Mouse (Mus musculus): ENCODE data around the gene Ndufv2. TPM values are rescaled to one million over a fixed set of nuclear protein-coding genes. Genes with fewer than 3 reads are reported as not detected.
"Not testable (repeated sequence)": the region's sequence is repeated elsewhere in the genome, so short reads cannot be mapped to it uniquely, and the experiment has no call there.

Ndufv2 gene
- polyA plus RNA-seq, 1 experiment from 2014 or later = 284 TPM

DNA sequence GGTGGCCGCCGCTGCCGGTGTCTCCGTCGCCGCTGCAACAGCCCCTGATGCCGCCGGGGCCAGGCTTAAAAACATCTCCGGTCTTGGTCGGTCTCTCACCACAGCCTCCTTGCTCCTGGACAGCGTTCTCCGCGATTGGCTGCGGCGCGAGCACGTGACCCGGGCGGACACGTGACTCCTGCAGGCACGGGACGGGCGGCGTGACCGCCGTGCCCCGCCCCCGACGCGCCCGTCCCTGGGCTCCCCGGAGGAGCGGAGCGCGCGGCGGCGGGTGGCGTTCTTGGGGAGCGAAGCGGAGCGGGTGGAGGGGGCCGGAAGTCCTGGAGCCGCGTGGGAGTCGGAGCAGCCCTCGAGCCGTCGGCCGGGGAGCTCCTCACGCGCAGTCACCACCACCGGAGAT is 24.4 kb downstream of the Ndufv2 start, which contains the start of gene Ankrd12:
TSS of gene Ankrd12 (minus strand) at position 156 of the 400 bp plus-strand sequence.
- Histone ChIP-seq H3K27me3 (no peaks in the 10 kb centered on the region), H3K4me1 (0 out of 2 replicates have a peak, but pooled peaks cover 8% of the 10 kb centered on the region), H3K9me3 (no peaks in the 10 kb centered on the region), H3K27ac (peak within 1 kb of the TSS; percentile 93), H3K9ac (peak within 1 kb of the TSS; percentile 76), H3K36me3 (peaks cover 21% of the 10 kb centered on the region), H3K4me3 (peak within 1 kb of the TSS; percentile 98), H3K4me2 (peak within 1 kb of the TSS; percentile 74)
- WGBS = under 1% methylated on average over 53 of the region's 53 CpGs
- peak; percentile 98 for ATAC-seq (ENCODE audit: insufficient number of reproducible peaks, low FRiP score, low TSS enrichment, low read depth)

DNA sequence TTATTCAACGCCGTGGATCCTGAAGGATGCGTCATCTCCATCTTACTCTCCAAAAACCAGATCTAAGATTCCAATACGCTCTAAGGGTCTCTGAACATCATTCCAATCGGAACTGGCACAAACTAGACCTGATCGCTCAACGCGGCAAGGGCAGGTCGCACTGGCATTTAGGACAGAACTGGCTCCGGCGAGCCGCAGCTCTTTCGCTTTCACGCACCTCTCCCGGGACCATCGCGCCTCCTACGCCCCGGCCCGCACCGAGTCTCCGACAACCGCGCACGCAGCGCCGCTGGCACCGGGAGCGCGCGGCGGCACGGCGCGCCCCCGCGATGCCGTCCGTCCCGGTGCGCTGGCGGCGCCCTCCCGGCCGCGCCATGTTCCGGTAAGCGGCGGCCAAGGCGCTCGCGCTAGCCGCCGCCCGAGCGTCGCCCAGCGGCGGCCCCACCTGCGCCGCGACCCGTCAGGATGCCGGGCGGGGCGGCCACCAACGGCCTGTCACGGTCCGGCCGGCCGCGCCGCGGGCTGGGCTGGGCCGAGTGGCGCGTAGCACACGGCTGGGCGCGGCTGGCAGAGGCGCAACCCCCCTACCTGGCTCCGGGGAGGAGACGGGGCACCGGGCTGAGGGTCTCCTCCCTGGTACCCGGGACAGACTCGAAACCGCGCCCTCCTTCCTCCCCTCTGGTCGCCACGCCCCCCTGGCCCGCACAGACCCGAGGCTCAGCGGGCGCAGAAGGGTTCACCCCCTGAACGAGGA is 25.0 kb downstream of the Ndufv2 start:
- Histone ChIP-seq H3K36me3 (peaks cover 16% of the 10 kb centered on the region), H3K4me2 (peak overlapping the region; percentile 74), H3K4me1 (0 out of 2 replicates have a peak, but pooled peaks cover 8% of the 10 kb centered on the region), H3K9me3 (no peaks in the 10 kb centered on the region), H3K27me3 (no peaks in the 10 kb centered on the region), H3K9ac (peak overlapping the region; percentile 76), H3K4me3 (peak overlapping the region; percentile 98), H3K27ac (peak overlapping the region; percentile 93)
- peak; percentile 89 for ATAC-seq (ENCODE audit: insufficient number of reproducible peaks, low FRiP score, low TSS enrichment, low read depth)
- WGBS = under 1% methylated on average over 76 of the region's 95 CpGs

DNA sequence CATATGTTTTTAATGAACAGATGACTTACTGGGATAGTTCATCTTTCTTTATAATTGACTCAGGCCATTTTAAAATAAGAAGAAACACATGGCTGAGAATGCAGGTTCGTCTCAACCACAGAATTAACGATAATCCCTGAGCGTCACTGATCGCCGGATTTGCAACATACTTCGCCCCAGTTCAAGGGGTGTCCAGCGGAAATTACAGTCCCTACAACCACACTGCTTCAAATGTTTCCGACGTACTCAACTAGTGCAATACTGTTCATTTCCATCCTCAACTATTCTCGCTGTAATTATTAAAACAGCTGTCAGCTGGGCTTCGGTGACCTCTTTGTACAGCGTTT is 25.6 kb downstream of the Ndufv2 start:
- no peak for ATAC-seq (ENCODE audit: insufficient number of reproducible peaks, low FRiP score, low TSS enrichment, low read depth)
- Histone ChIP-seq H3K9ac (peak overlapping the region; percentile 76), H3K4me3 (peak overlapping the region; percentile 98), H3K9me3 (no peaks in the 10 kb centered on the region), H3K27ac (peak overlapping the region; percentile 93; the same call in 1 of the 2 replicates), H3K27me3 (no peaks in the 10 kb centered on the region), H3K36me3 (peaks cover 11% of the 10 kb centered on the region), H3K4me2 (peak overlapping the region; percentile 74), H3K4me1 (0 out of 2 replicates have a peak, but pooled peaks cover 8% of the 10 kb centered on the region)
- WGBS = 3% methylated on average over 12 of the region's 12 CpGs

DNA sequence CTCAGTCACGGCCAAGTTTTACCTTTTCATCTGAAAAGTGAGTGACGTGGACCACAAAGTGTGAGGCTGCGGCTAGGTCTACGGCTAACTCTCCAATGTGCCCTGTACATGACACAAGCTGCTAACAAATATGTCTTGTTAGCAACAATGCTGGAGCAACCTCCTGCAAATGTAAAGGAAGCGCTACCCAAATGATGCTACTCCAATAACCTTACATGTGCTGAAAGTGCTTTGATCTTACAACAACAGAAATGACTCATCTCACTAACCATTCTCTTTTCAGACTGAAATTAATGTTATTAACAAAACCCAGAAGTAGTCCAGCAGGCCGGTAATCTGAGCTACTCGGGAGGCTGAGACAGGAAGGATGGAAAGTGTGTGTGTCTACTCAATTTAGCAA is 27.4 kb downstream of the Ndufv2 start:
- WGBS = 89% methylated on average over 7 of the region's 7 CpGs
- 0 out of 2 replicates have a peak, but pooled peaks cover 8% of the 10 kb centered on the region for H3K4me1 ChIP-seq
- no peaks in the 10 kb centered on the region for H3K9me3 ChIP-seq
- no peak overlapping the region for H3K9ac ChIP-seq
- H3K27me3 ChIP-seq = no peaks in the 10 kb centered on the region
- no peak overlapping the region for H3K4me2 ChIP-seq
- no peak overlapping the region for H3K4me3 ChIP-seq
- no peaks in the 10 kb centered on the region for H3K36me3 ChIP-seq
- H3K27ac ChIP-seq = no peak overlapping the region
- no peak for ATAC-seq (ENCODE audit: insufficient number of reproducible peaks, low FRiP score, low TSS enrichment, low read depth)

DNA sequence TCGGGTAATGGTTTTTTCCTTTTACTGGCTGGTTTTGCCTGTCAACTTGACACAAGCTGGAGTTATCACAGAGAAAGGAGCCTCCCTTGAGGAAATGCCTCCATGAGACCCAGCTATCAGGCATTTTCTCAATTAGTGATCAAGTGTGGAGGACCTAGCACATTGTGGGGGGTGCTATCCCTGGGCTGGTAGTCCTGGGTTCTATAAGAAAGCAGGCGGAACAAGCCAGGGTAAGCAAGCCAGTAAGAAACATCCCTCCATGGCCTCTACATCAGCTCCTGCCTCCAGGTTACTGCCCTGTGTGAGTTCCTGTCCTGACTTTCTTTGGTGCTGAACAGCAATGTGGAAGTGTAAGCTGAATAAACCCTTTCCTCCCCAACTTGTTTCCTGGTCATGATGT is 32.3 kb downstream of the Ndufv2 start:
- H3K27ac ChIP-seq; H3K36me3 ChIP-seq; H3K9ac ChIP-seq; H3K4me3 ChIP-seq; H3K9me3 ChIP-seq; ATAC-seq (ENCODE audit: insufficient number of reproducible peaks, low FRiP score, low TSS enrichment, low read depth); H3K27me3 ChIP-seq; H3K4me1 ChIP-seq; H3K4me2 ChIP-seq: not testable (repeated sequence)
- 92% methylated on average over 2 of the region's 2 CpGs for WGBS

DNA sequence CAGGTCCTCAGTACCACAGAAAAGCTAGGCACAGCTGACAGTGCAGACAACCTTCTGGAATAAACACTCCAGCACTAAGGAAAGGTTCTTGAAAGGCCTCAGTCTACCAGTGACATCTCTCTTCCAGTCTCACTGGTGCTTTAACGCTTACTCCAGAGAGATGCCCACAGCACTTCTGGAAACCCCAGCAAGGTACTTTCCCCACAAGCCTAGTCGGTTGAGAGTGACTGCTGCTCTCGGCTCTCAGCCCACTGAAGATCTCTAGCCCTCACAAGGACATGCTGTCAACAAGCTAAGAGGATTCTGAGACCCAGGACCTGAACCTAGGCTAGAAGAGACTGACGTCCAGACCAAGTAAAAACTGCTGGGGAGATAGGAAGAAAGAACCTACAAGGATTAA is 36.2 kb downstream of the Ndufv2 start:
- WGBS = 85% methylated on average over 4 of the region's 4 CpGs
- ATAC-seq (ENCODE audit: insufficient number of reproducible peaks, low FRiP score, low TSS enrichment, low read depth) = no peak

DNA sequence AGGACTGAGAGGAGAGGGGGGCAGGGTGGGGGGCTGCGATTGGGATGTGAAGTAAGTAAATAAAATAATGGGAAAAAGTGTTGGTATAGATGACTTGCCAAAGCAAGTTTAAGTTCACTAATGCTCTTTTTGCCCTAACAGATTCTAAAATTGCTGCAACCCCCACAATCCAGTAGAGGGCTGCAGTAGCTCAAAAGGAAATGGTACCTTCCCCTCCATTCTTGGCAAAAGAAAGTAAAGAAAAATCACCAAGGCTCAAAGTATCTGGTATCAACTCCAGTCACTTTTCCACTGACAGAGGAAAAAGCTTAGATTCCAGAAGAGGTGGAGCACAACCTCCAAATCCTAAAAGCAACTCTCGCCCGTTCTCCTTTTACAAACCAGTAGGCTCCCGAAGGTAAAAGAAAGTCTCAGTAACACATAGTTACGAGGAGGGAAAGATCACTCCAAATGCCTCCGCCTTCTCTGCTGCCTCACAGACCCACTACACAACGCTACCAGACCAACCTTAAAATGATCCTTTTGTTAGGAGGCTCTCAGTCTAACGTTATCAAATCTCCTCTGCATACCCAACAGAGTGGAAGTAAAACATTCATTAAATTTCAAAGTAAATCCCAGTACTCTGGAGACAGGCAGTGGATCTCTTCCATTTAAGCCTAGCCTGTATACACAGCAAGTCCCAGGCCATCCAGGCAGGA is 40.0 kb downstream of the Ndufv2 start:
- ATAC-seq (ENCODE audit: insufficient number of reproducible peaks, low FRiP score, low TSS enrichment, low read depth) = no peak
- no peaks in the 10 kb centered on the region for H3K9me3 ChIP-seq
- H3K27ac ChIP-seq = peak overlapping the region; percentile 47; the same call in 1 of the 2 replicates
- H3K4me3 ChIP-seq = peak overlapping the region; percentile 10; the same call in 1 of the 2 replicates
- H3K36me3 ChIP-seq = no peaks in the 10 kb centered on the region
- H3K9ac ChIP-seq = no peak overlapping the region
- WGBS = 41% methylated on average over 8 of the region's 8 CpGs
- H3K4me2 ChIP-seq = no peak overlapping the region
- no peaks in the 10 kb centered on the region for H3K27me3 ChIP-seq
- no peaks in the 10 kb centered on the region for H3K4me1 ChIP-seq

More for the DNA sequence above, 36.2 kb downstream of the Ndufv2 start:
- H3K36me3 ChIP-seq = no peaks in the 10 kb centered on the region
- H3K4me2 ChIP-seq = no peak overlapping the region
- H3K4me3 ChIP-seq = no peak overlapping the region
- H3K9me3 ChIP-seq = no peaks in the 10 kb centered on the region
- no peak overlapping the region for H3K9ac ChIP-seq
- no peaks in the 10 kb centered on the region for H3K4me1 ChIP-seq
- H3K27me3 ChIP-seq = no peaks in the 10 kb centered on the region
- no peak overlapping the region for H3K27ac ChIP-seq

DNA sequence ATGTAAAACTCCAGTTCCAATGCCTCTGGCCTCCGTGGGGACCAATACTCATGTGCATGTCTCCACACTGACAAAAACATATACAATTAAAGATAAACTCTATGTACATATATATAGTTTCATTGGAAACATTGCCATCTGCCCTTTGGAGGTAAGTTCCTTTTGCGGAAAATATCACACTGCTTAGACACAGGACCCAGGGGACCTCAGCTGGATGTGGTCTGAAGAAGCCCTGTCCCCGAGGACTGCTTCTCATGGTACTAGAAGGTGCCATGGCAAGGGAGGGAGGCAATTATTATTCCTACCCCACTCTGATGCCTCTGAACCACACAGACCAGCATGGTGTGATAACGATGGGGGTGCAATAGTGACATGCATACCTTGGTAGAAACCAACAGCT is 43.2 kb downstream of the Ndufv2 start:
- Histone ChIP-seq H3K4me3 (no peak overlapping the region), H3K27me3 (no peaks in the 10 kb centered on the region), H3K4me1 (no peaks in the 10 kb centered on the region), H3K9ac (no peak overlapping the region), H3K36me3 (no peaks in the 10 kb centered on the region), H3K9me3 (no peaks in the 10 kb centered on the region), H3K4me2 (no peak overlapping the region), H3K27ac (no peak overlapping the region)
- ATAC-seq (ENCODE audit: insufficient number of reproducible peaks, low FRiP score, low TSS enrichment, low read depth) = no peak
- WGBS = 87% methylated on average over 4 of the region's 4 CpGs

DNA sequence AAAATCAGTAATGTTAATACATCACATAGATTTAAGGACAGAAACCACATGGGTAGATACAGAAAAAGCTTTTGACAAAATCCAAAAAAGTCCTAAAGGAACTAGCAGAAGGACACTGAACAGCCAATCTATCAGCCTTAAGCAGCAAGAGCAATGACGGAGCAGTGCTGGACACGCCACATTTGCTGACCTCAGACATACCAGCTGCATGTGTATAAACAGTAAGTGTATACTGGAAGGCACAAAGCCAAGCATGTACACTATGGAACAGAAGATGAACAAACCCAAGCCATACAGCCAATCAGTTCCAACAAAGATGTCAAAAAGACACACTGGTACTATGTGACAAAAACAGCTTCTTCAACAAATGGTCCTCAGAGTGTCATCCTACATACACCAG is 44.2 kb downstream of the Ndufv2 start:
- no peaks in the 10 kb centered on the region for H3K36me3 ChIP-seq
- H3K27me3 ChIP-seq = no peaks in the 10 kb centered on the region
- no peak overlapping the region for H3K27ac ChIP-seq
- H3K4me1 ChIP-seq = no peaks in the 10 kb centered on the region
- no peaks in the 10 kb centered on the region for H3K9me3 ChIP-seq
- ATAC-seq (ENCODE audit: insufficient number of reproducible peaks, low FRiP score, low TSS enrichment, low read depth) = no peak
- no peak overlapping the region for H3K9ac ChIP-seq
- no peak overlapping the region for H3K4me2 ChIP-seq
- no peak overlapping the region for H3K4me3 ChIP-seq
- WGBS = 79% methylated on average over 2 of the region's 2 CpGs

DNA sequence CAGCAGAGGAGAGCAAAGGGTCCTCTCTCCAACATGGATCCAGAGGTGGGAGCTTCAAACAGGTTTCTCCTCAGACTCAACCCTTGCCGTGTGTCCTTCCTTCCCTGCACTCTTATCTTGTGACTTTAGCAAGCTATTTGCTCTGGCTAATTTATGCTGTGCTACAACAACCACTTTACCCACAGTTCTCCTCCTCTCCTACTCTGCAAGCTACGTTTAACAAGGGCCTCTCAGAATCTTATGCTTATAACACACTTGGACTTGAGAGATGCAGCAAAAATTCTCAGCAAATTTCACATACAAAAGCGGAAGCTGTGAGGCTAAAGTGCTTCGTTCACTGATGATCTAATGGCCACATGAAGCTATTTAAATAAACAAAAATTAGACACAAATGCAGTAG is 48.0 kb downstream of the Ndufv2 start:
- no peak overlapping the region for H3K4me2 ChIP-seq
- no peak overlapping the region for H3K27ac ChIP-seq
- no peak overlapping the region for H3K4me3 ChIP-seq
- H3K36me3 ChIP-seq = 0 out of 2 replicates have a peak, but pooled peaks cover 6% of the 10 kb centered on the region
- H3K27me3 ChIP-seq = no peaks in the 10 kb centered on the region
- H3K9me3 ChIP-seq = no peaks in the 10 kb centered on the region
- H3K4me1 ChIP-seq = no peaks in the 10 kb centered on the region
- WGBS = 68% methylated on average over 4 of the region's 4 CpGs
- ATAC-seq (ENCODE audit: insufficient number of reproducible peaks, low FRiP score, low TSS enrichment, low read depth) = no peak
- no peak overlapping the region for H3K9ac ChIP-seq

DNA sequence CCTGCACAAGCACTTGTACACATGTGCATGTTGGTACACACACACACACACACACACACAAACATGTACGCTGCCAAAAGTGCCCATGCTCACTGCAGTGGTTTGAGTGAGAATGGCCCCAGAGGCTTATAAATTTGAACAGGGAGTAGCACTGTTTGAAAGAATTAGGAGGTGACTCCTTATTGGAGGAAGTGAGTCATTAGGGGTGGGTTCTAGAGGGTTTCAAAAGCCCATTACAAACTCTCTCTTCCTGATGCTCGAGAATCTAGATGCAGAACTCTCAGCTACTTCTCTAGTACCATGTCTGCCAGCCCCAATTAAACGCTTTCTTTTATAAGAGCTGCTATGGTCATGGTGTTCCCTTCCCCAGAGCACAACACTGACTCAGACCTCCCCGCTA is 52.6 kb downstream of the Ndufv2 start:
- Histone ChIP-seq H3K4me3 (no peak overlapping the region), H3K36me3 (0 out of 2 replicates have a peak, but pooled peaks cover 12% of the 10 kb centered on the region), H3K9me3 (no peaks in the 10 kb centered on the region), H3K4me1 (no peaks in the 10 kb centered on the region; the same call in 1 of the 2 replicates), H3K27ac (no peak overlapping the region), H3K4me2 (no peak overlapping the region), H3K27me3 (no peaks in the 10 kb centered on the region), H3K9ac (no peak overlapping the region)
- ATAC-seq (ENCODE audit: insufficient number of reproducible peaks, low FRiP score, low TSS enrichment, low read depth) = no peak
- WGBS = 64% methylated on average over 4 of the region's 4 CpGs

DNA sequence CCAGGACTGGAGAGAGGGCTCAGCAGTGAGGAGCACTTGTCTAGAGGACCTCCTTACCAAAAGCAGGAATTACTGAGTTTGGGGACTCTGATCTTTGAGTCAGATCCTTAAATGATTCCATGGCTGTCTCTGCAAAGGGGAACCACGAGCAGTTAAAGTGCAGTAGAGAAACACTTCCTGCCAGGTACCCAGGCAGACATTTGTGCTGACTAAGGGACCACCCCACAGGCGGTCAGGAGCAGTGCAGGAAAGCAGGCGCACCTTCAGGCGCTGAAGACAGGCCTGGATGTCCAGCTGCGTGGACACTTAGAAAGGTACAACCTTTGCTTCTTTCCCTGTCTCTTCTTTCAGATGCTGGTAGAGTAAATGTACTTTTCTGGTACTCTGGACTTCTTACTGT is 53.2 kb downstream of the Ndufv2 start:
- Histone ChIP-seq H3K9ac (no peak overlapping the region), H3K4me2 (no peak overlapping the region), H3K27ac (no peak overlapping the region), H3K4me1 (no peaks in the 10 kb centered on the region; the same call in 1 of the 2 replicates), H3K27me3 (no peaks in the 10 kb centered on the region), H3K9me3 (no peaks in the 10 kb centered on the region), H3K4me3 (no peak overlapping the region), H3K36me3 (0 out of 2 replicates have a peak, but pooled peaks cover 12% of the 10 kb centered on the region)
- 71% methylated on average over 5 of the region's 5 CpGs for WGBS
- no peak for ATAC-seq (ENCODE audit: insufficient number of reproducible peaks, low FRiP score, low TSS enrichment, low read depth)

All from limb, embryonic 15.5 days (tissue).